Mouse (Mus musculus) layer of hippocampus, adult 2 months (tissue): ENCODE measurements around the gene Ndufa9. TPM values are rescaled to one million over a fixed set of nuclear protein-coding genes. Genes with fewer than 3 reads are reported as not detected.

Experiments used
- DNase-seq, 2 experiments: peaks; one replicate each; pipeline ENCODE4 v3.0.0; 2022; ENCODE audit warnings: low spot score in 2 of 2
- H3K27ac ChIP-seq: fragments of 200-600 bp; 2 replicates; pipeline ENCODE4 v1.8.1; 2022
- H3K4me3 ChIP-seq: fragments of 200-600 bp; 2 replicates; pipeline ENCODE4 v1.8.1; 2022; ENCODE audit warnings: mild to moderate bottlenecking
- CTCF ChIP-seq: fragments of 200-600 bp; conservative IDR thresholded peaks from 2 replicates; pipeline ENCODE4 v1.8.1; 2022; ENCODE audit warnings: antibody characterized with exemption, mild to moderate bottlenecking, moderate library complexity
- long read RNA-seq, 2 experiments: library from polyadenylated mRNA; stranded (forward); transcript quantifications; one replicate each; pipeline ENCODE4 v2.0.0; 2021; ENCODE audit warnings: borderline mapping rate in 2 of 2
- total RNA-seq, 2 experiments: library from RNA; stranded (reverse); gene quantifications; 2 replicates each; pipeline ENCODE4 v1.2.3; 2021

The Ndufa9 gene
- 100 to 1,000 TPM; 141 to 155 TPM for total RNA-seq
- long read RNA-seq, experiment 1, transcript Ndufa9-203 (11 exons, 1,445 nt), result major isoform, 69 of 74 reads
- long read RNA-seq, experiment 1, partial matches to known transcripts, result 3 of 74 reads
- long read RNA-seq, experiment 1, other reads (novel, unspliced or antisense), result 2 of 74 reads
- long read RNA-seq, experiment 2, transcript Ndufa9-203 (11 exons, 1,445 nt), result major isoform, 95 of 106 reads
- long read RNA-seq, experiment 2, partial matches to known transcripts, result 6 of 106 reads
- long read RNA-seq, experiment 2, other reads (novel, unspliced or antisense), result 5 of 106 reads

DNA sequence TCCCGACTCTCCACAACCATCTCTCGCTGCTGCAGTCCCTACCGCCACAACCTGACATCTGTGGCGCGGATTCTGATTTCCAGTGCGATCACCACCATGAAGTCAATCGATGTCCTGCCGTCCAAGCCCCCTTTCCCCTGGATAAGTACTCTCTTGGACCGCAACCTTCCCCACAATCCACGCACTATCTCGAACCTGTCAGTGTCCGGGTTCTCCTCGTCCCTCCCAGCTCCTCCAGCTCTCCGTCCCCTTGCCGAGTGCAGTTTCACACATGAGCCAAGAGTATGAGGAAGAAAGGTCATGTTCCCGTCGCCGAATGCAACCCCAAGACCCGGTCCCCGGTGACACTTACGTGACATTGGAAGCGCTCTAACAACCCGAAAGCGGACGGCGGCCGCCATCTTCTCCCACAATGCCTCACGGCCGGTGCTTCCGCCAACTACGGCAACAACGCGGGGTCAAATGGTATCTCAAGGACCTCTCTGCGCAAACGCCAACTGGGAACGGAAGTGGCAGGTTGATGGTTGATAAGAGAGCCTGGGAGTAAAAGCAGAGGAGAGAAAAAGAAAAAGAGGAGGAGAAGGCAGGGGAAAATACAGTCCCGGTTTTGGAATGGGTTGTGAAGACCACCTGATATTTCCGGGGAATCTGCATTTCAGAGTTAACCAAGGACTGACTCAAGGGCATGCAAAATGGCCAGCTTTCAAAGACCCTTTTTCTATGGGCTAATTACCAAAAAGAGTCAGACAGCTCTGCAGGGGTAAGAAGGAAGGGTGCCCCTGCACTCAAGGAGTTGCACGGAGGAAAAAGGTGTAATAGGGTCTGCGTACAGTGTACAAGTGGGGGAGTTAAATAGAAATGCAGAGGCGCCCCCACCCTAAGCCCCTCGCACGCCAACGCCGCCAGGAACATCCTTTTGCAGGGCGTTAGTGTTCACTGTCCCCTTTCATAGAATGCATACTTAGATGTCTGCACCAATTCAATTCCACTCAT lies at the start of gene Ndufa9:
Ndufa9 (minus strand) TSS at position 425 of the 993 bp plus-strand sequence.
- DNase-seq, result peak; percentile 94 to 96
- no peak for TF ChIP-seq CTCF
- Histone ChIP-seq H3K27ac (peak within 1 kb of the TSS; percentile 97), H3K4me3 (peak within 1 kb of the TSS; percentile 83)

DNA sequence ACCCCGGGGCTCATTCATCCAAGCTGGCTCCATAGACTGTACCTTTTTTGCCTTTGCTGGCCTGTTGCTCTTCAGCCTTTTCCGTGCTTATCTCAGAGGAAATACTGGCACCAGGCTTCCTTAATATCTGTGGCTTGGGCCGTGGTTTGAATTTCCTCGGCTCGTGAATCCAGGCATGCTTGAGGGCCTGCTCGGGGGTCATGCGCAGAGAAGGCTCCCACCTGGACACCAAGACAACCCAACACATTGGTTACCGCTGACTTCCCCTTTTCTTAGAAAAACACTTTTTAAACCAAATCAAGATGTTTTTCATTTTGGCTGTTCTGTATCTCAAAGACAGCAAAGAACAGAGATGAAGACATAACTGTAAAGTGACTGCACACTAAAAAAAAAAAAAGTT lies 28.2 kb upstream of the Ndufa9 start:
- Histone ChIP-seq H3K27ac (no peak overlapping the region), H3K4me3 (no peak overlapping the region)
- DNase-seq, result no peak
- TF ChIP-seq CTCF, result no peak

GRCm38 (mm10) chr6:126852881-126853280 lies 3.9 kb upstream of the Ndufa9 start, which contains the start of gene Akap3:
Gene Akap3, plus strand, starts transcription at chr6:126853098.
- no peak for TF ChIP-seq CTCF
- H3K4me3 ChIP-seq, result no peak within 1 kb of the TSS
- H3K27ac ChIP-seq, result no peak within 1 kb of the TSS
- DNase-seq, result no peak

GRCm38 (mm10) chr6:126836628-126837027 lies 12.3 kb downstream of the Ndufa9 start:
- DNase-seq, result no peak
- TF ChIP-seq CTCF, result no peak
- H3K27ac ChIP-seq, result no peak overlapping the region
- H3K4me3 ChIP-seq, result no peak overlapping the region

DNA sequence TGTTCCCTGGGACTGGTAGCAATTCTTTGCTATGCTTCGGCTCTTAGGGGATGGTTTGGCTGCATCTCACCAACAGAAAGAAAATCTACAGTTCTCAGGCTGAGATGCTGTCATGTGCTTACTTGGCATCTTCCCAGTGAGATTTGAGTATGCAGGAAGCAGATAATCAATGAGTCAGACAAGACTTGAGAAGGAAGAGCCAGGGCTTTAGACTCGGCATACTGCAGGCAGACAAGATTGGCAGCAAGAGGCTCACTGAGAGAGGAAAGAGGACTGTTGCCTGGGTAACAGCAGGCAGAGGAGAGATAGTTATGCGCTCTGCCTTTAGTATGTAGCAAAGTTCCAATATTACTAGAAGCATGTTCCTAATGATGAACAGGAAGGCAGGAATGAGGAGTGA lies 25.8 kb downstream of the Ndufa9 start:
- peak overlapping the region; percentile 46 for H3K27ac ChIP-seq
- TF ChIP-seq CTCF, result no peak
- no peak overlapping the region for H3K4me3 ChIP-seq
- DNase-seq, result peak; percentile 32 to 67

- no peak for DNase-seq
- Histone ChIP-seq H3K27ac (no peak overlapping the region), H3K4me3 (no peak overlapping the region)
- no peak for TF ChIP-seq CTCF
Observed at GRCm38 (mm10) chr6:126816338-126816737, 32.6 kb downstream of the Ndufa9 start.

DNA sequence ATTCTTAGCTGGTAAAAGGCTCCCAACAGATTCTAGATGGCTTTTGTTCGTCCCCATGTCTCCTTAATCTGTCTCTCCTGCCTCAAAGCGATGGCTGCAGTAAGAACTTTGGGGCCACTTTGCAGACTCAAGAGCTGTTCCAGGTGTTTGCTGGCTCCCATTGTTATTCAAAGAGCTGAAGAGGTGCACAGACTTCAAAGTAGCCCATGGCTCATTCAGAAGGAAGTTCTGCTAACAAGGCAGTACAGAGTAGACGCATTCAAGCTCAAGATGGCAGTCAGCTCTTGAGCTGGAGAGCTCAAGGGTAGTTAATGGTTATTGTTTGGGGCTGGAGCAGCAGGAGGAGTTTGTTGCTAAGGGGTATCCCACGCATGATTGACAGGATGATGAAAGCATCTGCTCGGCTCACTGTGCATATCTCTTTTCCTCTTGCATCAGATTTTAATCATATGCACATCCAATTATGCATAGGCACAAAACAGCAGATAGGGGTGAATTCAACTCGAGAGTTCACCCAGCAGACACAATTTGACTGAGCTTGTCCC lies 33.7 kb downstream of the Ndufa9 start:
- no peak for TF ChIP-seq CTCF
- no peak overlapping the region for H3K27ac ChIP-seq
- H3K4me3 ChIP-seq, result no peak overlapping the region
- peak in 1 of 2 experiments; percentile 16 for DNase-seq

GRCm38 (mm10) chr6:126811481-126811880 lies 37.5 kb downstream of the Ndufa9 start:
- Histone ChIP-seq H3K27ac (no peak overlapping the region), H3K4me3 (no peak overlapping the region)
- no peak for TF ChIP-seq CTCF
- no peak for DNase-seq

DNA sequence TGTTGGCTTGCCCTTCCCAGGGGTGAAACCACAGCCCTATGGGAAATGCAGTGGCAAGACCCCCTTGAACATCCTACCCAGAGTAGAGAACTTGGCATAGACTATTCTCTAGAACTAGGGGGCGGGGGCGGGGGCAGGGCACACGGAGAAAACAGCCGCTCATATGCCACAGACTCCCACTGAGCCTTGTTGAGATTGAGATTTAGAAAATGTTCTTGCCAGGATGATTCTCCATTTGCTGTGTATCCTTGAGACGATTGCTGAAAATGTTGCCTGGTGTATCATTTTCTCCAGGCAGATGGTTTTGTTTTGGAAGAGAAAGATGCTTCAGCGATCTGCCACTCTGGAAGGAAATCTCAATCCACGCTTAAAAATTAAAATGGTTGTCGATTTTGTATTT lies 40.4 kb downstream of the Ndufa9 start:
- Histone ChIP-seq H3K4me3 (no peak overlapping the region), H3K27ac (peak overlapping the region; percentile 59; the same call in 1 of the 2 replicates)
- peak; percentile 17 to 48 for DNase-seq
- no peak for TF ChIP-seq CTCF

- no peak overlapping the region for H3K4me3 ChIP-seq
- peak; percentile 13 to 16 for DNase-seq
- H3K27ac ChIP-seq, result peak overlapping the region; percentile 59; the same call in 1 of the 2 replicates
- TF ChIP-seq CTCF, result no peak
Observed at GRCm38 (mm10) chr6:126808134-126808533, 40.8 kb downstream of the Ndufa9 start.

DNA sequence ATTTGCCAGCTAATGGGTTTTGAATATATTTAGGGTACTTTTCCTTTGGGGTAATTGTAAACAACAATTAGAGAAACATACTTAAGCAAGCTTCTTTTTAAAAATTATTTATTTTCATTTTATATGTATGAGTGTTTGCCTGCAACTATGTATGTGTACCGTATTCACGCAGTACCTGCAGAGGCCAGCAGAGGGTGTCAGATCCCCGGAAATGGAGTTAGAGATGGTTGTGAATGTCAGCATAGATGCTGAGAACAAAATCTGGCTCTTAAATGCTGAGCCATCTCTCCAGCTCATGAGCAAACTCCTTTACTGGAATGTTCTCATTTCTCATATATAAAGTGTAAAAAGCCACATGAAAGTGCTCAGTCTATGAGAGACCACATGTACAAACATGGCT lies 42.2 kb downstream of the Ndufa9 start:
- Histone ChIP-seq H3K27ac (no peak overlapping the region), H3K4me3 (no peak overlapping the region)
- TF ChIP-seq CTCF, result peak; percentile 65
- DNase-seq, result no peak

DNA sequence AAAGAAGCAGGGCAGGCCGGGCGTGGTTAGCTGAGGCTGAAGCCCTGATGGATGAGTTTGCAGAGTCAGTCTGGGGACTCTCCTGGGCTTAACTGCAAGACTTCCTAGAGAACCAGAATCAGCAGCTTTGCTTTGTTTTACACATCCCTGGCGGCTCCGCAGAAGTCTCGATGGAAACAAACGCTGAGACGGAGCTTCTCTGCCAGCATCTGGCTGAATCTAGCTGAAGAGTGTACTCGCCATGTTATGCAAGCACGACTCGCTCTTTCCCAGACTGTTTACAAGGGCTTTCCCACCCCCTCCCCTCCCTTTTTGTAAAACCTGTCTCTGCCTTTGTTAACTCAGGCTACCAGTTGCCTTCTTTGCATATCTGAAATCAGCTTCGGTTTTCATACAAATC lies 46.0 kb downstream of the Ndufa9 start:
- no peak overlapping the region for H3K4me3 ChIP-seq
- DNase-seq, result peak; percentile 13 to 50
- TF ChIP-seq CTCF, result no peak
- H3K27ac ChIP-seq, result no peak overlapping the region

- Histone ChIP-seq H3K27ac (no peak overlapping the region), H3K4me3 (no peak overlapping the region)
- no peak for DNase-seq
- no peak for TF ChIP-seq CTCF
Observed at GRCm38 (mm10) chr6:126794751-126795150, 54.2 kb downstream of the Ndufa9 start.
